Mouse (Mus musculus) megakaryocyte progenitor cell, adult 5-6 weeks (primary cell): ENCODE measurements around the gene Prmt7. TPM values are rescaled to one million over a fixed set of nuclear protein-coding genes. Genes with fewer than 3 reads are reported as not detected.

ENCODE experiments used
- ATAC-seq: replicated peaks from 2 replicates; pipeline ENCODE4 v1.8.0; 2016; ENCODE audit warnings: mild to moderate bottlenecking, moderate TSS enrichment, inconsistent platforms; ENCODE audit not compliant: poor library complexity
- total RNA-seq, 2 experiments: library from RNA; stranded (forward) in 1 of 2; stranded (reverse) in 1 of 2; fragments of 157-497, 149-512 nt in 1 of 2; fragments of 200-1000 nt in 1 of 2; gene quantifications; 2 replicates each; pipeline versions ENCODE4 v1.2.3 to v1.2.4; 2015 to 2017

Prmt7 gene
- total RNA-seq, 2 experiments from 2014 or later, result 16.2 to 41.0 TPM

- ATAC-seq, result no peak
Observed at GRCm38 (mm10) chr8:106213959-106214358, 3.2 kb downstream of the Prmt7 start.

- no peak for ATAC-seq
Observed at GRCm38 (mm10) chr8:106219620-106220019, 8.9 kb downstream of the Prmt7 start.

- peak; percentile 91 for ATAC-seq
Observed at GRCm38 (mm10) chr8:106226589-106226988, 15.9 kb downstream of the Prmt7 start.

- ATAC-seq, result no peak
Observed at GRCm38 (mm10) chr8:106231536-106231935, 20.8 kb downstream of the Prmt7 start.

- ATAC-seq, result no peak
Observed at GRCm38 (mm10) chr8:106232751-106233150, 22.0 kb downstream of the Prmt7 start.

GRCm38 (mm10) chr8:106234567-106235261 lies 24.0 kb downstream of the Prmt7 start:
- no peak for ATAC-seq

- no peak for ATAC-seq
Observed at GRCm38 (mm10) chr8:106237106-106237505, 26.4 kb downstream of the Prmt7 start.

- no peak for ATAC-seq
Observed at GRCm38 (mm10) chr8:106250186-106250585, 39.5 kb downstream of the Prmt7 start.

- ATAC-seq, result no peak; the same call in 1 of the 2 replicates
Observed at GRCm38 (mm10) chr8:106258169-106258568, 47.4 kb downstream of the Prmt7 start.

- ATAC-seq, result no peak
Observed at GRCm38 (mm10) chr8:106259579-106260255, 49.0 kb downstream of the Prmt7 start.

GRCm38 (mm10) chr8:106260894-106261293 lies 50.2 kb downstream of the Prmt7 start:
- ATAC-seq, result no peak

GRCm38 (mm10) chr8:106262343-106262742 lies 51.6 kb downstream of the Prmt7 start:
- ATAC-seq, result no peak

GRCm38 (mm10) chr8:106263928-106264327 lies 53.2 kb downstream of the Prmt7 start:
- ATAC-seq, result no peak

GRCm38 (mm10) chr8:106265398-106265797 lies 54.7 kb downstream of the Prmt7 start:
- ATAC-seq, result no peak

- ATAC-seq, result no peak
Observed at GRCm38 (mm10) chr8:106268710-106269346, 58.1 kb downstream of the Prmt7 start.

- no peak for ATAC-seq
Observed at GRCm38 (mm10) chr8:106270804-106271203, 60.1 kb downstream of the Prmt7 start.

- no peak for ATAC-seq
Observed at GRCm38 (mm10) chr8:106271378-106271777, 60.6 kb downstream of the Prmt7 start.

- ATAC-seq, result no peak
Observed at GRCm38 (mm10) chr8:106273468-106273867, 62.7 kb downstream of the Prmt7 start.

GRCm38 (mm10) chr8:106276709-106277317 lies 66.1 kb downstream of the Prmt7 start:
- ATAC-seq, result no peak

- peak; percentile 42 for ATAC-seq
Observed at GRCm38 (mm10) chr8:106278367-106279042, 67.8 kb downstream of the Prmt7 start.

- no peak for ATAC-seq
Observed at GRCm38 (mm10) chr8:106280154-106280553, 69.4 kb downstream of the Prmt7 start.
